Mouse (Mus musculus): ENCODE results near the gene Maats1.
"Not testable (repeated sequence)": the region's sequence is repeated elsewhere in the genome, so short reads cannot be mapped to it uniquely, and the experiment has no call there.

The Maats1 gene

DNA sequence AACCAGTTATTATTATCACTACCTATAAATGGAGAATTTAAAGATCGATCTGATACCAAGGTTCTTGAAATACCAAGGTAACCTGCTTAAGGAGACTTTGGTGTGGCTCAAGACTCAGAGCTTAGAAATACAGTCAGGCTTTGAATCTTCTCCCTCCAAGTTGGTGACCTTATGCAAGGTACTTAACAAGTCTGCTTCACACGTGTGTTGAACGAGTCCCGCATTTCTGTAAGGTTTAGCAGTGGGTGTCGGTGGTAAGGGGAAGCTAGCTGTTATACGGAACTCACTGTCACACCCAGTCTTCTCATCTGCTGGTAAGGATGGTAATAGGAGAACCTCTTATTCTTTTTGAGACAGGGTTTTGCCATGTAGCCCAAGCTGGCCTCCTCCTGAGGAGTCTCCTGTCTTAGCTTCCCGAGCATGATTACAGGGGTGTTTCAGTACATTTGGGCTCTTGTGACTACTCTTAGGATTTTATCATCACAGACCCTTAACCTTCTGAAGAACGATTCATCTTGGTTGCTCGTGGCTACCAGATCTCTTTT lies 6.3 kb upstream of the Maats1 start:
- DNase-seq (ENCODE audit: low spot score in 2 of 2): no peak

DNA sequence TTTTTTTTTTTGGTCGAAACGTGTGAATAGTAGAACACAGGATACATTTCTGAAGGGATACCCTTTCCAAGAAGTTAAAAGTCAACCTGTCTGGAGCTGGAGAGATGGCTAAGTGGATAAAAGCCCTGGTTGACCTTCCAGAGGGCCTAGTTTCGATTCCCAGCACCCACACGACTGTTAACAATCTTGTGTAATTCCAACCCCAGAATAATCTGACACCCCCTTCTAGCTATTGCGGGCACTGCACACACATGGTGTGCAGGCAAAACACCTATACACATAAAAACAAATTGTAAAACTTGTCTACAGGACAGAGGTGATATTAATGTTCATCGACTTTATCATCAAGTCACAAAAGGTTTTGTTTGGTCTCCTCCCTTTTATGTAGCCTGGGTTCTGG lies 5.6 kb upstream of the Maats1 start:
- no peak for DNase-seq (ENCODE audit: low spot score in 2 of 2)

DNA sequence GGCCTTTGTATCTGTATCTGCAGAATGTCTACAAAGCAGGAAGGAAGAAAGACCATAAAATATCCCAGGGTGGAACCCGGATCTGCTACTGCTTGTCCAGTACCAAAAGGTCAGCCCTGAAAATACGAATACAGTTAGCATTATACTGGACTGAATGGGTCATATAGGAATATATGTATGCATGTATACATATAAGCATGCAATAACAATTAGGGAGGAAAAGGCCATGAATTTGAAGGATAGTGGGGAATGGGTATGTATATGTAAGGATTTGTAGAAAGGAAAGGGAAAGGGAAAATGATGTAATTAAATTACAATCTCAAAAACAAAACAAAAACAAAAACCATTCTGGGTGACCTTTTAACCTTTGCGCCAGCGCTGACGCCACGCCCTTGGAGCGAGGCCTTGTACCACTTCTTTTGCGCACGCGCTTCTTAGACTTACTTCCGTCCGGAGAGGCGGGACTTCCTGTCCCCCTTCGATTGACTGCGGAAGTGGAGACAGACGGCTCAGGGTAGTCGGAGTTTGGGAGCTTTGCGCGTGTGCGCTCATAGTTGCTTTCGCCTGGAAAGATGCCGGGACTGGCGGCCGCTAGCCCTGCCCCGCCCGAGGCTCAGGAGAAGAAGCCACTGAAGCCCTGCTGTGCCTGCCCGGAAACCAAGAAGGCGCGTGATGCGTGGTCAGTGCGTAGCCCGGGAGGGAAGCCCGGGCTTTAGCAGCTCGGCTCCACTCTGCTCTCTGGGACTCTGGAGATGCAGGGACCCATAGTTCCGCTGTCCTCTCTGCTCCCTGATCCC lies 4.8 kb upstream of the Maats1 start, which contains the start of the genes Cox17 and Gm21987:
TSS of gene Cox17 (plus strand) at position 463 of the 797 bp plus-strand sequence.
TSS of gene Gm21987 (plus strand) at position 512 of the 797 bp plus-strand sequence.
- DNase-seq (ENCODE audit: low spot score in 2 of 2): peak; percentile 91 to 96

DNA sequence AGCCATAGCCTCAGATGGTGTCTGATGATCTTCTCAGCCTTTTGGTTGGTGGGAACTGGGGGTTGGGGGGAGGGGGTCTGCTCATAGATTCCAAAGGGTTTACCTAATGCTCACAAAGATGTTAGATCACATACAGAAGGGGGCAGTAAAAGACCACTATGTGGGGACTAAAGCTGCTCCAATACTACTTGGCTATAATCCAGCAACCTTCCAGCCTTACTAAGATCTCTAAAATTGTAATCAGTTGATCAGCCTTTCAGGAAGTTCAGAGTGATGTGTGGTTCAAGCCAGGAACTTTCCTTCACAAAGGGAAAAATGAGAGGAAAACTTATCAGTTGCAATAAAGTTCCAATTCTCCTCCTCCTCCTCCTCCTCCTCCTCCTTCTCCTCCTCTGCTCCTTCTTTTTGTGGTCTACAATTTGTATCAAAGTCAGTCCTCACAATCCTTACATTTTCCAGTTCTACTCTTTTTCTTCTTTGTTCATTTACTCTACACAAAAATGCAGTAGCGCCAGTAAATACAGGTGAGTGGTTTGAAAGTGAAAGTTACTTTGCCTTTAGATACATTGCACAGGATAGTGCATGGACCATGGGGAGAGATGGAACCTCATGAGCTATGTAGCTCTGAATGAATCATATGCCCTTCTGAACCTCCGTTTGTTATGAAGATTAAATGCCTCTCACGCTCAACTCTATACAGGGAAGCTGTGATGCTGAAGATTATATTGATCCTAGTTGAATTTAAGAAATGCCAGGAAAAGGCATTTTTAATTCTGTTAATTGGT lies 3.2 kb upstream of the Maats1 start:
- DNase-seq (ENCODE audit: low spot score in 2 of 2): peak in 1 of 2 experiments; percentile 19

DNA sequence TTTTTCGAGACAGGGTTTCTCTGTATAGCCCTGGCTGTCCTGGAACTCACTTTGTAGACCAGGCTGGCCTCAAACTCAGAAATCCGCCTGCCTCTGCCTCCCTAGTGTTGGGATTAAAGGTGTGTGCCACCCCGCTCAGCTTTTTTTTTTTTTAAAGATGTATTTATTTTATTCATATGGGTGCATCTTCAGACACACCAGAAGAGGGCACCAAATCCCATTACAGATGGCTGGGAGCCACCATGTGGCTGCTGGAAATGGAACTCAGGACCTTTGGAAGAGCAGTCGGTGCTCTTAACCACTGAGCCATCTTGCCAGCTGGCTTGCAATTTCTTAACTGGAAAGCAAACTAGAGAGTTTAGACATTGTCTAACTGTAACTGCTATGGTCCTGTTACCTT lies 3.9 kb downstream of the Maats1 start:
- DNase-seq (ENCODE audit: low spot score in 2 of 2): not testable (repeated sequence)

DNA sequence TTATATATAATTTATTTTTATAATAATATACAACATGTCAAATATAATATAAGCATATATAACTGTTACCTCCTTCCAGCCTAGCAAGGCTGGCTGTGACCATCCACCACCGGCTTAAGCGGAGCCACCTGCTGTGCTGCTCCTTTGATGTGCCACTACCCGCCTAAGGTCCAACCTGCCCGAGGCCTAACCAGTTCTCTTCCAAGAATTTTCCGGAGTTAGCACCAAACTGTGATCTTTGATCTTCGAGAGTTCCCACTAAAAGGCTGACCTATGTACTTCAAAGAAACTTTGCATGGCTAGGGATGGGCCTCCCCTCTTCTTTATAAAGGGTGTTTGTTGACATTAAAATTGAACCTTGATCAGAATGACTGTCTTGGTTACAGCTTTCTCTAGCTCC lies 7.5 kb downstream of the Maats1 start:
- DNase-seq (ENCODE audit: low spot score in 2 of 2): no peak

DNA sequence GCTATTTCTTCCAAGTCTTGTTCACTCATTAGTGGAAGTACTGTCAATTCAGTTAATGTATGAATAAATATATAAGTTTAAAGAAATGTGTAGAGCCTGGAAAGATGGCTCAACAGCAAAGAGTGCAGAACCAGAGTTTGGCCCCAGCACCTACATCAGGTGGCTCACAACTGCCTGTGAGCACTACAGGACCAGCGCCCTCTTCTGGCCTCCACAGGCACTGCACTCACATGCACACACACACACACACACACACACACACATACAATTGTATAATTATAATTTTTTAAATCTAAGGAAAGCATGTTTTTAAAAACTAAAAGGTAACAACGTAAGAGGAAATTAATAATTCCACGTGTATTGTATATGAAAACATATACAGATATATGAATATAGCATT lies 12.6 kb downstream of the Maats1 start:
- no peak for DNase-seq (ENCODE audit: low spot score in 2 of 2)

DNA sequence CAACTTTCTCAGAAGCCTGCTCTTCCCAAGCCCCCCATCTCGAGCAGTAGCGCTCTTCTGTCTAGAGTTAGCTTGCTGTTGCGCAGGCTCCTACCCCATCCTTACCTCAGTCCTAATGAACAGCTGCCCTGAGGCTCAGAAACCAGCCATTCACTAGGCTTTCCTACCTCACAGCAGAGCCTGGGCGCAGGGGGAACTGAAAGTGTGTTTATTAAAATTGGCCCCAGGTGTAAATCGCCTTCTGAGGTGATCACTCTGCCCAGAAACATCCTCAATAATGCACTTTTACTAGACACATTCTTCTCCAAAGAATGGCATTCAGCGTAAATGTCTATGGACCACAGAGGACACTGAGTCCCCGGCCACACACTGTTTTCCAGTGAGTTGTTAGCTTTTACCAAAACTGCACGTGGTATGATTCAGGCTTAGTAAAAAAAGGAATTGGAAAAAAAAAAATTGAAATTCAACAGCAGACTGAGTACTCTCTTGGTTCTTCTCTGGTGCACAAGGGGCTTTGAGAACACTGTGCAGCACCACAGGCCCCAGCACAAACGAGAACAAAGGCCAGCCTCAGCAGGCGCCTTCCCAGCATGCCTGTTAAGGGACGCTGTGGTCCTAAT lies 15.1 kb downstream of the Maats1 start:
- no peak for DNase-seq (ENCODE audit: low spot score in 2 of 2)

DNA sequence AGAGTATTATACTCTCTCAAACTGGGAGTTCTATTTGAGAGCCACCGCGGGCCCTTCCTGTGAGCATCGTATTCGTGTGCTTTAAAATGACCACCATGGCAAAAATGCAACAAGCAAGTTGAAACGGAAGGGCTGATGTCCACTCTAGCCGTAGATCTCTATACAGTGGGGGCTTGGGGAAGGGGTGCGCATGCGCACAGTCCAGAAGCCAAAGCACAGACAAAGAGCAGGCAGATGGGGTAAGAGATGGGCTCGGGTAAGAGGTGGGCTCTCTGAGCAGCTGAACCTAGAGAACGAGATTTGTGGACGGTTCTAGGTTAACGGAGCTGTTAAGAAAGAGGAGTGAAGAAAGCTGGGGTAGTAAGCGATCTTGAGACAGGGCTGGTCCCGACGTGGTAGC lies 17.6 kb downstream of the Maats1 start:
- no peak for DNase-seq (ENCODE audit: low spot score in 2 of 2)

DNA sequence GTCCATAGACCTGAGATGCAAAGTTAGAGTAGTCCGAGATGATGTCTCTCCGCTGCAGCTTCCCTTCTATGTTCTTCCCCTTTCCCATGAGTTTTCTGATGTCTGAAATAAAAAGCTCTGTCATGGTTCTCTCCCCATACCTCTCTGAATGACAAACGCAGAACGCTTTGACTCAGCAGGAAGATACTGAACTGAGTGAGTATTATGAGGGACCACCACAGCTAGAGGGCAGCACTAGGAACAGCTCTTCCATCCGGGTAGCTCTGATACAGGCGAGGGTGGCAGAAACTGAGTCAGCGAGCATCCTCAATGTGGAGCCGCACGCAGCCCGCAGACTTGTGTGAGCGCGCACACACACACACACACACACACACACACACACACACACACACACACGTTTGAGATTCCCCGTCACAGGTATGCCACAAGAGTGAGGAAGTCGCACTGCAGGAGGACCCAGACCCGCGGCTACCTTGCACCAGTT lies 20.4 kb downstream of the Maats1 start:
- DNase-seq (ENCODE audit: low spot score in 2 of 2): peak; percentile 22 to 34

DNA sequence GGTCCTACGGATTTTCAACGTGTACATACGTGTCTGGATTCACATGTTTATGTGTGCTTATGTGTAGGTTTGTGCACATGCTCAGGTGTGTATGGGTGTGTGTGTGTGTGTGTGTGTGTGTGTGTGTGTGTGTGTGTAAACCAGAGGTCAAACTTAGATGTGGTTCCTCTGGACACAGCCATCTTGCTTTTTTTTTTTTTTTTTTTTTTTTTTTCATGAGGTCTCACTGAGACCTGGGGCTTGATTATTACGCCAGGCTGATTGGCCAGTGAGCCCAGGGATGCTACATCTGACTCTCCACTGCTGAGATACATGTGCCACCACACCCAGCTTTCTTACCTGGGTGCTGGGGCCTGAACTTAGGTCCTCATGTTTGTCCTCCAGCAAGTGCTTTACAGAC lies 22.9 kb downstream of the Maats1 start:
- no peak for DNase-seq (ENCODE audit: low spot score in 2 of 2)

DNA sequence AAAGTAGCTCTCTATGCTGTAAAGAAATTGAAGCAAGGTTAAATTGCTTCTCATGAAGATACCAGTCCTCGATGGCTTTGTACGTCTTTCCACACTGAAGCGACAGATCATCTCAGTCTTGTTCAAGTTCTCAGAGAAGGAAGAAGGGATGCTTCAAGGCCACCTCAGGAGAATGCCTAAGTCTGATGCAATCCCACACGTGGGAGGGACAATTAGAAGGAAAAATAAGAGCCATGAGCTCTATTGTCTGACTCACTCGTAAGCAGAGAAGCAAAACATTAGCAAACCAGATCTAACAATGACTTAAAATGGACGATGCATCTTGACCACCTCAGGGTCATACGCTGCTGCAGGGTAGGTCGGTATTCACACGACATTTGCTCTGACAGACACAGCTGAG lies 23.5 kb downstream of the Maats1 start:
- no peak for DNase-seq (ENCODE audit: low spot score in 2 of 2)

DNA sequence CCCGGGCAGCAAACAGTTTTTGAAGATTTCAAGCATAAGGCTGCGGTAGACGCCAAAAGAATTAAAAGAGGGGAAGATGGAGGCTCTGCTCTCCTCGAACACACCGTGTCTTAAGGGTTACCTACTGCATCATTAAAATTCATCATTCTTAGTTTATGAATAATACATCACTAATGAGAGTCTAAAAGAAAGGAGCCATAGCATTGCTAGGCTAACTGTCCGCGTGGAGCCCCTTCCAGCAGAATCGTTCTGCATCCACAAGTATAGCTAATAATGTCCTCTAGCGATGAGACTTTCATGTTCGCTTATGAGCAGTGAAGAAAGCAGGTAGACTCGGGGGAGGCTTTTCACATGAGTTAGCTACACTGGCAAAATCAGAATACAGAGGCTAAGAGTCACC lies 33.7 kb downstream of the Maats1 start:
- no peak for DNase-seq (ENCODE audit: low spot score in 2 of 2)

DNA sequence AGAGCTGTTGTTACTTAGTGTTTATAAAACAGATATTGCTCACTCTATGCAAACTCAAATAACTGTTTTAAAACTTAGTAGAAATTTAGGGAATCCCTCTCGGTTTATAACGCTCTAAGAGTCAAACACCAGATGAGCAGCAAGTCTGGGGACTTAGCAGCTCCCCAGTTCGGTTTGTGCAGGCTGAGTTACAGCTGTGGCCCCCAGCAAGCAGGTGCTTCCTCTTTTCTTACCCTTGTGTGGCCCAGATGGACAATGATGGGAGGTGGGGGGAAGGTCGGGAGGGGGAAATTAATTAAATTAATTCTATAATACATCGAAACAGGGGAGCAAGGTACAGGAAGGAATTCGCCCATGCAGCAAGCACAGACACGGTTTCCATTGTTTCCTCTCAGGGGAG lies 34.3 kb downstream of the Maats1 start:
- no peak for DNase-seq (ENCODE audit: low spot score in 2 of 2)

DNA sequence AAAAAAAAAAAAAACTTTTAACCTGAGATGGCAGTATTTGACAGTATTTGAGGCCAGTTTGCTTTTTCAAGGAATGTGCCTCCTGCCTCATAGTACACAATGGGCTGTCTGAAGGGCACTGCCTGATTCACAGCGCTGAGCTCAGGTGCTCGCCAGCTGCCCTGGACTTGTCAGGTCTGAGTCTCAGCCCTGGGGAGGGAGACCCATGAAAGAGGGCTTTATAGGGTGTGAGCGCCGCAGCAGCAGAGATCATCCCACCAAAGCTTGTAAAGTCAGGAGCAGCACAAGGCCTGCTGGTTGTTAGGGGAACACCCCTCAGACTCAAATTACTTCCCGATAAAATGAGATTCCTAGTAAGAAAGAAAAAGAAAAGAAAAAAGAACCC lies 34.7 kb downstream of the Maats1 start:
- DNase-seq (ENCODE audit: low spot score in 2 of 2): no peak

DNA sequence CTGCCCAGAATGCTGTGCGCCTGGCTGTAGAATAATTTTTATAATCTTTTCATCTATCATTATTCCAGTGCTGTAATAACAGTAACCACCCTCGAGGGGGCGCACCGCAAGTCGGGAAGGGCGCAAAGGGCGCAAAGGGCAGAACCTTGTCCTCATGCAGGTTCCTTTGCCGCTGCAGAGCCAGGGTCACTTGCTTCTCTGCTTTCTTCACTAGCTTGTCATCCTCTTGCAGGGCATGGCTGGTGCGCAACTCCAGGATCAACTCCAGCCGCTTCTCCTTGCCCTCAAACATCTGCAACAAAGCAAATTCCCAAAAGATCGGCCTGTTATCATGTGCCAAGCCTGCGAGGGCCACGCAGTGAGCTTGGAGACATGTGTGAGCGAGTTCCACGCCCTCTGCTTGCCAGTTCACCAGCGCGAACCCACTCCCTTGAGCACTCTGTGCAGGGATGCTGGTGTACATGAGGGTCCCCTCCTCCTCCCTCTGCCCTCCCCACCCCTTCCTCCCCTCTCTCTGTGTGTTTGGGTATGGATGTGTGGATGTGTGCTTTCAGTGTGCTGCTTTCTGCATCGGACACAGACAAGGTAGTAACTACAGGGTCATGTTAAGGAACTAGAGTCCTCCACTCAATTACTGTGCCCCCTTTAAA lies 35.2 kb downstream of the Maats1 start:
- no peak for DNase-seq (ENCODE audit: low spot score in 2 of 2)

DNA sequence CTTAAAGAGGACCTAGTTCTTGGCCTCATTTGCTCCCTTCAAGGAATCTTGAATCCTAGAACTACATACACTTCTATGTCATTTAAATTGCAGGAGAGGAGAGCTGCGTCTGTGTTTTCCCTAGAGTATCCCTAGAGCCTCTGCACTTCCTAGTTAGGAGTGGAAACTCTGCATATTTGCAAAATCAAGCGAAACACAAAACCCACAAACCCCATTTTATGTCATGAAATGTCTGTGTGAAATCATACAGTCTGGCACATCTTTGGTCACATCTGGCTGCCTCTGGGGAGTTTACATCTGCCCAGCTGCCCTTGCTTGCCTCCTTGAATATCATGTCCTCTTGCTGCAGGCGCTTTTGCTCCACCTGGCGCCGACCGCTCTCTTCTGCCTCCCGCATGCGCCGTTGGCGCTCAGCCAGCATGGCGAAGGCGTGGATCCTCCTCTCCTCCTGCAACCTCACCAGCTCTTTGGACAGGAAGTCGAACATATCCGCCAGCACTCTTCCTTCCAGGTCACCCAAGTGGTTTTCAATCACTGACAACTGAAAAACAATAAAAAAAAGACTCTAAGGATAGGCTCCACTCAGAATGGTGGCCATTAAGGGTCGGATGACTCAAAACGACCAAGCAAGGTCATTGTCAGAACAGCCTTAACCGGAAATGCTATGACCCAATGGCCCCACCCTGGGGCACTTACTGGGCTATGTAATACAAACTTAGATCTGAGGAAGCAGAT lies 37.3 kb downstream of the Maats1 start:
- peak in 1 of 2 experiments; percentile 11 for DNase-seq (ENCODE audit: low spot score in 2 of 2)

DNA sequence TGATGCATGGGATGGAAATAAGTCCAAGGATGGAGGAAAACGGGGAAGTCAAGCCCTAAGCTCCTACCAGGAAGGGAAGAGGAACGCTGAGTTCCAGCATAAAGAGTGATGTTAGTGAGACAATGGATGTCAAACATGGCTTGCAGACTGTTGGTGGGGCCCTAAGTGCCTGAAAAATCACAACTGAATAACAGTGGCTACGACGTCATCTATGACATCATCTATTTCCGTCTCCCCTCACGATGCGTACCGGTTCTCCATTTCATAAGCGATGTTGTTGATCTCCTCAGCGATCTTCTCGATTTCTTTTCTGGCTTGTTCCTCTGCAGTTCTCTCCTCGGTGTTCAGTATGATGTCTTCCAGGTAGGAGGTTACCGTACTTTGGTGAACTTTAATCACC lies 39.6 kb downstream of the Maats1 start:
- no peak for DNase-seq (ENCODE audit: low spot score in 2 of 2)

DNA sequence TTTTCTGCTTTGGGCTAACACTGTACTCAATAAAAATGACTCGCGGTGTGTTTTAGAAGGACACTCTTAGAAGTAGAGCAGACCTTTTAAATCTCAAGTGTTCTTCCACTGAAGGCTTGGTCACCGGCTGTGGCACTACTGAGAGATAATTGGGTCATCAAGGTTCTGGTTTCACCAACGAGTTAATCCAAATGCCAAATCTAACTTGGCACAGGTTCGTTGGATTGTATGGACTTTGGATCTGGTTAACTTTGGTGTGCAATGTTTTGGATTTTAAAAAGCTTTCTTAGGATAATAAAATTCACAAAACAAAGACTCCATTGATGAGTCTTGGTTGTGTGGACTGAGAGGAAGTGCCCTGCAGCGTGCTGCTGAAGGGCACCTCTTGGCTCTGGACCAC lies 43.5 kb downstream of the Maats1 start:
- DNase-seq (ENCODE audit: low spot score in 2 of 2): no peak

DNA sequence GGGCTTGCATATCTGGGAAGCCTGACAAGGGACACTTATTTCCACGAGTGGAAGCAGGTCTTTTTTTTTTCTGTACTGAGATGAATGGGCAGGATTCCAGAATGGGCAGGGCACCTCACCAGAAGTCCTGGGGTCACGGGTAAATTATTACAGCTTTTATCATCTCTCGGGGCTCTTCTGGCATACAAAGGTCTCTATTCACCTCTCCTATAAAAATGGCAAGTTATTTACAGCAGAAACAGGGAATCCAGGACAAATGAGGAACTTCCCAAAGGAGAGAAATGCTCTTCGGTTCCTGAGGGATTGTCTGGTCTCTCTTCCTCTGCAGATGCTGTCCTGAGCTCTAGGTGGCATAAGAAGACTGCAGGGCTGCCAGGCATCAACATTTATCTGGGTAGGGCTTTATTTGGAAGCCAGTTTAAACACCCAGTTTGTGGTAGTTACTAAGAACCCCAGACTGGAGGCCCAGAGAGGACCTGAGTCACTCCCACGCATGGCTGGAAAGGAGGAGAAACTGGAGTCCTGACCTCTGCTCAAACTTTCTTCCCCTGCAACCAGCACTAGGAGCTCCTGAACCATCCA lies 46.5 kb downstream of the Maats1 start:
- no peak for DNase-seq (ENCODE audit: low spot score in 2 of 2)

Data from spleen, postnatal 36 days (tissue).